Mouse (Mus musculus) layer of hippocampus, adult 9-11 months (tissue): ENCODE results near the gene AI481877.

Source experiments
- DNase-seq: peaks from one replicate; pipeline ENCODE4 v3.0.0; 2022

Gene AI481877

GRCm38 (mm10) chr4:59123557-59123956, 15.2 kb downstream of the AI481877 start:
- no peak for DNase-seq

- no peak for DNase-seq
Measured at GRCm38 (mm10) chr4:59117644-59118495, 20.9 kb downstream of the AI481877 start.

GRCm38 (mm10) chr4:59108721-59109120, 30.1 kb downstream of the AI481877 start:
- no peak for DNase-seq

- DNase-seq, result no peak
Measured at GRCm38 (mm10) chr4:59107886-59108285, 30.9 kb downstream of the AI481877 start.

GRCm38 (mm10) chr4:59106661-59107060, 32.1 kb downstream of the AI481877 start:
- no peak for DNase-seq

- DNase-seq, result no peak
Measured at GRCm38 (mm10) chr4:59104166-59104565, 34.6 kb downstream of the AI481877 start.

- peak; percentile 63 for DNase-seq
Measured at GRCm38 (mm10) chr4:59096393-59096792, 42.4 kb downstream of the AI481877 start.

GRCm38 (mm10) chr4:59089391-59089790, 49.4 kb downstream of the AI481877 start:
- DNase-seq, result no peak

GRCm38 (mm10) chr4:59083430-59083829, 55.4 kb downstream of the AI481877 start:
- no peak for DNase-seq

- DNase-seq, result no peak
Measured at GRCm38 (mm10) chr4:59069276-59069675, 69.5 kb downstream of the AI481877 start.

GRCm38 (mm10) chr4:59062526-59062925, 76.3 kb downstream of the AI481877 start:
- DNase-seq, result no peak

- DNase-seq, result no peak
Measured at GRCm38 (mm10) chr4:59057929-59058328, 80.9 kb downstream of the AI481877 start.

GRCm38 (mm10) chr4:59051081-59051480, 87.7 kb downstream of the AI481877 start:
- no peak for DNase-seq

- DNase-seq, result no peak
Measured at GRCm38 (mm10) chr4:59047222-59047621, 91.6 kb downstream of the AI481877 start.

- DNase-seq, result no peak
Measured at GRCm38 (mm10) chr4:59043891-59044290, 94.9 kb downstream of the AI481877 start.

- peak; percentile 65 for DNase-seq
Measured at GRCm38 (mm10) chr4:59043074-59043473, 95.7 kb downstream of the AI481877 start.

GRCm38 (mm10) chr4:59040397-59041287, 98.1 kb downstream of the AI481877 start:
- DNase-seq, result no peak

- no peak for DNase-seq
Measured at GRCm38 (mm10) chr4:59037525-59037924, 101.3 kb downstream of the AI481877 start.

GRCm38 (mm10) chr4:59036490-59037127, 102.2 kb downstream of the AI481877 start:
- DNase-seq, result peak; percentile 63

- DNase-seq, result no peak
Measured at GRCm38 (mm10) chr4:59035786-59036350, 102.9 kb downstream of the AI481877 start.

GRCm38 (mm10) chr4:59034918-59035785, 103.6 kb downstream of the AI481877 start, which contains the start of gene Gng10:
TSS of gene Gng10 (plus strand) at chr4:59035088.
- DNase-seq, result peak; percentile 52
